Mouse (Mus musculus) embryonic fibroblast, embryonic 13.5 days (primary cell): ENCODE measurements around the gene Tnfsf10.

Experiments used
- CTCF ChIP-seq: IDR thresholded peaks from 2 replicates; pipeline ENCODE4 v1.5.1; 2011; ENCODE audit warnings: mild to moderate bottlenecking, control low read depth, low read length, moderate library complexity, borderline replicate concordance; ENCODE audit not compliant: insufficient read depth
- POLR2A ChIP-seq: IDR thresholded peaks from 2 replicates; pipeline ENCODE4 v1.6.1; 2011; ENCODE audit warnings: low read depth, mild to moderate bottlenecking, control low read depth, low read length, moderate library complexity

DNA sequence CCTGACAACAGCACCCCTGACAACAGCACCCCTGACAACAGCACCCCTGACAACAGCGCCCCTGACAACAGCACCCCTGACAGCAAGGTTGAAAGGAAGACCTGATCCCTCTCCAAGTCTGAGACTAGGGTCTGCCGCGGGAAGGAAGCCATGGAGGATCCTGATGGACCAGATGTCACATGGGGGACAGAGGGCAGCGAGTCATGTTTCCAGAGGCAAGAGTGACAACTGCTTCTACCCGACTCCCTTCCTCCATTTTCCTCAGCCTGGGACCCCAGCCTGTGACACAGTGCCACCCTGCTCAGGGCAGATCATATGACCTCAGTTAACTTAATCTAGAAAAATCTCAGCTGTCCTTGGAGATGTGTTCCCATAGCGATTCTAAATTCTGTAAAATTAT lies 25.6 kb downstream of the Tnfsf10 start:
- no peak for TF ChIP-seq CTCF
- no peak for TF ChIP-seq POLR2A
